Mouse (Mus musculus) thymus, postnatal 14 days (tissue): ENCODE results near the gene Stt3b.
A peak's percentile ranks its signal among the peaks of the same experiment; 100 is the strongest.

Source experiments
- DNase-seq: peaks from one replicate; pipeline ENCODE4 v3.0.0; 2021

Gene Stt3b

GRCm38 (mm10) chr9:115209737-115210136 is 100.5 kb downstream of the Stt3b start:
- DNase-seq, result no peak

GRCm38 (mm10) chr9:115206219-115206618 is 104.0 kb downstream of the Stt3b start:
- DNase-seq, result no peak

GRCm38 (mm10) chr9:115205491-115205890 is 104.7 kb downstream of the Stt3b start:
- peak; percentile 76 for DNase-seq

- no peak for DNase-seq
These were observed 107.1 kb downstream of the Stt3b start for GRCm38 (mm10) chr9:115203136-115203535.

GRCm38 (mm10) chr9:115201264-115201663 is 109.0 kb downstream of the Stt3b start:
- DNase-seq, result no peak

- peak; percentile 38 for DNase-seq
These were observed 109.9 kb downstream of the Stt3b start for GRCm38 (mm10) chr9:115200166-115200862.

GRCm38 (mm10) chr9:115197082-115197481 is 113.1 kb downstream of the Stt3b start:
- no peak for DNase-seq

- no peak for DNase-seq
These were observed 117.3 kb downstream of the Stt3b start for GRCm38 (mm10) chr9:115192890-115193289.
